Mouse (Mus musculus) gastrocnemius, adult 2 months (tissue): ENCODE measurements around the gene Acad9. TPM values are rescaled to one million over a fixed set of nuclear protein-coding genes. Genes with fewer than 3 reads are reported as not detected.

Experiments used
- DNase-seq: peaks from one replicate; pipeline ENCODE4 v3.0.0; 2022
- H3K27ac ChIP-seq: fragments of 200-600 bp; 2 replicates; pipeline ENCODE4 v1.8.1; 2022; ENCODE audit warnings: mild to moderate bottlenecking
- H3K4me3 ChIP-seq: fragments of 200-600 bp; 2 replicates; pipeline ENCODE4 v1.8.1; 2022; ENCODE audit warnings: mild to moderate bottlenecking, moderate library complexity
- CTCF ChIP-seq: fragments of 200-600 bp; IDR thresholded peaks from 2 replicates; pipeline ENCODE4 v1.8.1; 2022; ENCODE audit warnings: antibody characterized with exemption, mild to moderate bottlenecking, moderate library complexity
- intact Hi-C: fragments of 180-260 bp; cut with DNase I; formaldehyde crosslinking; loops from one replicate; pipeline ENCODE4 v1.15.1; 2025
- long read RNA-seq, 2 experiments: library from polyadenylated mRNA; stranded (forward); transcript quantifications; one replicate each; pipeline ENCODE4 v2.0.0; 2021
- total RNA-seq, 2 experiments: library from RNA; stranded (reverse); gene quantifications; 2 replicates each; pipeline ENCODE4 v1.2.3; 2021

The Acad9 gene
- total RNA-seq = 10 to 100 TPM; 25.1 to 30.0 TPM
- long read RNA-seq, experiment 1, transcript Acad9-201 (18 exons, 3,930 nt) = major isoform, 45 of 50 reads
- long read RNA-seq, experiment 1, partial matches to known transcripts = 1 of 50 reads
- long read RNA-seq, experiment 1, other reads (novel, unspliced or antisense) = 4 of 50 reads
- long read RNA-seq, experiment 2, transcript Acad9-201 (18 exons, 3,930 nt) = major isoform, 26 of 36 reads
- long read RNA-seq, experiment 2, partial matches to known transcripts = 2 of 36 reads
- long read RNA-seq, experiment 2, other reads (novel, unspliced or antisense) = 8 of 36 reads

DNA sequence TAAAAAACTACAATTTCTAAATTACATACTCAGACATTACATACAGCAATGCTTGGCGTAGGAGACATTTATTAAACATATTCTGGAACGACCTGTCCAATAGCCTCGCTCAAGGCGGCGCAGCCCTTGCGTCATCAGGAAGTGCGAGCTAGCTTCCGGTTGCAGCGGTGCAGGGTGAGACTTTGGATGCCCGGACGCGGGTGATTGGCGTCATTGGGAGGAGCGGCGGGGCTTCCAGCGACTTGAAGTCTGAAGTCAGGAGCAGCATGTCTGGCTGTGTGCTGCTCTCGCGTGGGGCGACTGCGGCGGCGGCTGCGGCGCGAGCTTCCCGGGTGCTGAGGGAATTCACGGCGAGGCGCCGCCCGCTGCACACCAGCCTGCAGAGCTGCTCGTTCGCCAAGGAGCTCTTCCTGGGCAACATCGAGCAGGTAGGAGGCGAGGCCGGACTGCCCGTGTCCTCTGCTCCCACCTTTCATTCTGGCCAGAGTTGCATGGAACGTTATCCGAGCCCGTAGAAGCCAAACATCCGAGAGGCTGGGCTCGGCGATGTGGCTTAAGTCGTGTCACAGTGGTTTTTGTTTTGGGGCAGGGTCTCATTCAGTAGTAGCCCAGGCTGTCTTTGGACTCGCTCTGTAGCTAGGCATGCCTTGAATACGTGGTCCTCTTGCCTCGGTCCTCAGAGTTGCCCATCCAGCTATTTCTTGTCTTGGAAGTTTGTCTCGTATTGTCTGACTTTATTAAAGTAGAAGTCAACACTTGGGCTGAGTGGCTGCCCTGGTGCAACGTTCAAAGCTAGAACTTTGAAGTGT is at the start of gene Acad9:
Gene Acad9, plus strand, starts transcription at position 137 of the 809 bp plus-strand sequence.
- Histone ChIP-seq H3K4me3 (peak within 1 kb of the TSS; percentile 88), H3K27ac (peak within 1 kb of the TSS; percentile 91)
- intact Hi-C loops = loop anchor here (5.0 kb wide), 1 partner anchor 64 kb away; the partner anchor contains the start of gene Mccc1
- TF ChIP-seq CTCF = no peak
- peak; percentile 95 for DNase-seq

DNA sequence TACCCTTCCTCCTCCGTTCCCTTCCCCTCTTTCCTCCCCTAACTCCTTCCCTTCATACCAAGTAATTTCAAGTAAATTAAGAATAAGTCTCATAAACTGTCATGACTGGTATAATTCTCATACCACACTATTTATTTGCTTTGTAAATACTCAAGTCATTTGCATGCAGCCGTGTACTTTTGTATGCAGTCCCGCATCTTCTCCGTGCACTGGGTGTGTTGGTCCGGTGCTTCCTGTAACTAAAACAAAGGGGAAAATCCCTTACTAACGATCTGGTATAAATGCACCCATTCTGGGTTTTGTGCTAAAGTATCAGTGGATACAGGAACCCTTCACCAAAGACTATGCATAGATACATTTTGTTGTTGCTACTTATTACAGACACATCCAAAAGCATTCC is 40.0 kb upstream of the Acad9 start:
- DNase-seq = no peak
- intact Hi-C loops = no loop called here
- TF ChIP-seq CTCF = no peak
- H3K27ac ChIP-seq = no peak overlapping the region
- H3K4me3 ChIP-seq = no peak overlapping the region

- no peak overlapping the region for H3K4me3 ChIP-seq
- TF ChIP-seq CTCF = no peak
- H3K27ac ChIP-seq = no peak overlapping the region
- intact Hi-C loops = no loop called here
- DNase-seq = no peak
Observed at GRCm38 (mm10) chr3:36029993-36030392, 35.8 kb upstream of the Acad9 start.

- TF ChIP-seq CTCF = no peak
- no peak overlapping the region for H3K4me3 ChIP-seq
- no peak overlapping the region for H3K27ac ChIP-seq
- intact Hi-C loops = no loop called here
- no peak for DNase-seq
Observed at GRCm38 (mm10) chr3:36031740-36032510, 33.9 kb upstream of the Acad9 start.

DNA sequence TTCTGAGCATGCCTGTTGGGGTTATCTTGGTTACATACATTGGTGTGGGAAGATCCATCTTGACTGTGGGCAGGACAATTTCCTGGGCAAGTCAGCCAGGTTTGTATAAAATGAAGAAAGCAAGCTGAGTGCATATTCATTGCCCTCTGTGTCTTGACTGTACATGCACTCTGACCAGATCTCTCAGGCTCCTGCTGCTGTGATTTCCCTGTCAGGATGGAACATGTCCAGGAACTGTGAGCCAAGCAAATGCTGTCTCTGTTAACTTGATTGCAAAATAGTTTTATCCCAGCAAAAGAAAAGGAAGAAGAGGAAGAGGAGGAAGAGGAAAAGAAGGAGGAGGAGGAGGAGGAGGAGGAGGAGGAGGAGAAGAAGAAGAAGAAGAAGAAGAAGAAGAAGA is 21.3 kb upstream of the Acad9 start:
- no peak overlapping the region for H3K4me3 ChIP-seq
- DNase-seq = no peak
- H3K27ac ChIP-seq = no peak overlapping the region
- no peak for TF ChIP-seq CTCF
- intact Hi-C loops = no loop called here

GRCm38 (mm10) chr3:36045086-36045485 is 20.7 kb upstream of the Acad9 start:
- intact Hi-C loops = no loop called here
- no peak for DNase-seq
- Histone ChIP-seq H3K27ac (no peak overlapping the region), H3K4me3 (no peak overlapping the region)
- TF ChIP-seq CTCF = no peak

GRCm38 (mm10) chr3:36049106-36049505 is 16.7 kb upstream of the Acad9 start:
- Histone ChIP-seq H3K27ac (no peak overlapping the region), H3K4me3 (no peak overlapping the region)
- intact Hi-C loops = no loop called here
- no peak for TF ChIP-seq CTCF
- DNase-seq = no peak

DNA sequence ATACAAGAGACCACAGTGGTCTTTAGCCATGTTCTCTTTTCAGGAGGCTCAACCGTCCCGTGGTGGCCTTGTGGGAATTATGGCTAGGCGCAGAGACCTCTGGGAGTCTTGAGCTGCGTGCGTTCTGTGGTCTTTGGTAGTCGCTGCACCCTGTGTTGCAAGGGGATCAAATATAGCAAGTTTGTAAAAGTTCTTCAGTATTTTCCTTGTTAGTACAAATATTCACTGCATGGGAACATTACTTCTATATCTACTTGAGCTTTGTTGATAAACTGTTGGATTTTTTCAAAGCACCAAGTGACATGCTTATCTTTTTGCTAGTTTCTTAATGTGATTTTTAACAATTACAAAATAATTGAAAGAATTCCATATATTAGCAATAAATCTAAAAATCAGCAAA is 12.3 kb upstream of the Acad9 start, which contains the start of gene Ccdc144b:
Gene Ccdc144b, minus strand, starts transcription at position 101 of the 400 bp plus-strand sequence.
- no peak for DNase-seq
- Histone ChIP-seq H3K27ac (no peak within 1 kb of the TSS), H3K4me3 (no peak within 1 kb of the TSS)
- intact Hi-C loops = no loop called here
- no peak for TF ChIP-seq CTCF

DNA sequence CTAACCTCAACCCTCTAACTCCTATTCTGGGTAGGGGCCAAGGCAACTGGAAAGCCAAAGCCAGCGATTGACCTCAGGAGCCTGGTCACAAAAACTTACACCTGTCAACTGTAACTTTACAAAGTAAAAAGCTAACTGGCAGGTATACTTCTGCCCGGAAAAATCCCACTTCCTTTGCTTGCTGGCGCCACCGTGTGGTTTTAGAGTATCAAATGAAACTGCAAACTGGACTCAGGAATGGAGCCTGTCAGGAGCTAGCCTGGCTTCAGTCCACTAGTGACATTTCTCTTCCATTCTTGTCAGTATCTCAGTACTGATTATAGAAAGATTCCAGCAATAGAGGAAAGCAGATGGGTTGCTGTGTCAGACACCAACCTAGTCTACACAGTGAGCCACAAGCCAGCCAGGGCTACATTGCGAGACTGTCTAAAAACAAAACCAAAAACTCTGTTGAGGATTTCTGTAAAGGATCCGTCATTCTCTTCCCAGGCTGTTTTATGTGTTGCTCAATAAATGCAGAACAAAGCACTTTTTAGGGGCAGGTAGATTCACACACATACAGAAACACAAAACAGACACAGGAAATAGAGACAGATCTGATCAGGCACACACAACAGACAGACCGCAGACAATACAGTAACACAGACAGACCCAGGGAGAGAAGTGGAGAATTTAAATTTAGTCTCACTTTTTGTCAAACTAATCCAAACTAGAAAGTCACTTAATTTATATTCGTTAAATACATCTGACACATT is 5.5 kb upstream of the Acad9 start:
- intact Hi-C loops = loop anchor here (2.0 to 5.0 kb wide), 3 partner anchors 88 to 371 kb away; partner anchors contain the start of gene Atp11b
- DNase-seq = peak; percentile 69
- TF ChIP-seq CTCF = peak; percentile 80
- peak overlapping the region; percentile 44 for H3K4me3 ChIP-seq
- no peak overlapping the region for H3K27ac ChIP-seq

- no peak overlapping the region for H3K4me3 ChIP-seq
- TF ChIP-seq CTCF = no peak
- DNase-seq = no peak
- intact Hi-C loops = loop anchor here (5.0 kb wide), 3 partner anchors 62 to 312 kb away; partner anchors contain the start of genes Atp11b and Mccc1
- H3K27ac ChIP-seq = no peak overlapping the region
Observed at GRCm38 (mm10) chr3:36064592-36065061, 1.2 kb upstream of the Acad9 start.

- peak overlapping the region; percentile 88 for H3K4me3 ChIP-seq
Observed at GRCm38 (mm10) chr3:36065166-36065565, 613 bp upstream of the Acad9 start.

More at GRCm38 (mm10) chr3:36065166-36065565, 613 bp upstream of the Acad9 start:
- peak overlapping the region; percentile 91 for H3K27ac ChIP-seq
- no peak for DNase-seq
- intact Hi-C loops = loop anchor here (5.0 kb wide), 1 partner anchor 63 kb away; the partner anchor contains the start of gene Mccc1
- TF ChIP-seq CTCF = no peak
